Mouse (Mus musculus) limb, embryonic 12.5 days (tissue): ENCODE results near the gene Adcy4. TPM values are rescaled to one million over a fixed set of nuclear protein-coding genes. Genes with fewer than 3 reads are reported as not detected.

Experiments
- ATAC-seq: fragments of 200-750 bp; cut with Nextera tagmentation; 2 replicates; pipeline ENCODE4 v1.8.0; 2017; ENCODE audit warnings: low read depth, moderate TSS enrichment; ENCODE audit not compliant: insufficient number of reproducible peaks, insufficient read depth, low FRiP score, low TSS enrichment
- H3K27ac ChIP-seq: fragments of 300-500 bp; sonication (generic); 2 replicates; pipeline ENCODE4 v1.5.1; 2016; ENCODE audit warnings: mild to moderate bottlenecking, moderate library complexity
- H3K27me3 ChIP-seq: fragments of 300-500 bp; sonication (generic); 2 replicates; pipeline ENCODE4 v1.6.1; 2016; ENCODE audit warnings: mild to moderate bottlenecking, moderate library complexity
- H3K36me3 ChIP-seq: fragments of 300-500 bp; sonication (generic); 2 replicates; pipeline ENCODE4 v1.6.1; 2016; ENCODE audit warnings: mild to moderate bottlenecking, moderate library complexity
- H3K4me1 ChIP-seq: fragments of 300-500 bp; sonication (generic); replicated peaks from 2 replicates; pipeline ENCODE4 v1.6.1; 2016
- H3K4me2 ChIP-seq: fragments of 300-500 bp; sonication (generic); 2 replicates; pipeline ENCODE4 v1.6.1; 2016; ENCODE audit warnings: mild to moderate bottlenecking, moderate library complexity
- H3K4me3 ChIP-seq: fragments of 300-500 bp; sonication (generic); replicated peaks from 2 replicates; pipeline ENCODE4 v1.5.1; 2016; ENCODE audit warnings: mild to moderate bottlenecking
- H3K9ac ChIP-seq: fragments of 300-500 bp; sonication (generic); replicated peaks from 2 replicates; pipeline ENCODE4 v1.6.1; 2016; ENCODE audit warnings: mild to moderate bottlenecking, moderate library complexity
- H3K9me3 ChIP-seq: fragments of 300-500 bp; sonication (generic); 2 replicates; pipeline ENCODE4 v1.6.1; 2016; ENCODE audit warnings: mild to moderate bottlenecking, moderate library complexity
- WGBS: fragments of 180-500 bp; shearing (Covaris S2); methylation state at CpG from one replicate; pipeline ENCODE4 v1.1.7; 2016; 5-methylcytosine and 5-hydroxymethylcytosine counted together
- polyA plus RNA-seq: library from polyadenylated mRNA; unstranded; fragments of >200 nt; fragmentation: Nextera tagmentation; extraction: Ambion mirVana; gene quantifications from 2 replicates; pipeline ENCODE4 v1.2.1, GENCODE M21; 2016

Adcy4 gene
- polyA plus RNA-seq, 1 experiment from 2014 or later, result 17.7 TPM

- Histone ChIP-seq H3K36me3 (peaks cover 48% of the 10 kb centered on the region), H3K4me3 (peak overlapping the region; percentile 94; the same call in 1 of the 2 replicates), H3K27ac (no peak overlapping the region), H3K27me3 (no peaks in the 10 kb centered on the region), H3K9ac (peak overlapping the region; percentile 83), H3K4me2 (peak overlapping the region; percentile 99), H3K9me3 (no peaks in the 10 kb centered on the region), H3K4me1 (peaks cover 30% of the 10 kb centered on the region)
- WGBS, result 92% methylated on average over 10 of the region's 10 CpGs
- ATAC-seq, result no peak
These were observed 36.6 kb downstream of the Adcy4 start for GRCm38 (mm10) chr14:55747051-55747847.

GRCm38 (mm10) chr14:55745861-55746237, 38.0 kb downstream of the Adcy4 start:
- no peaks in the 10 kb centered on the region for H3K27me3 ChIP-seq
- peak overlapping the region; percentile 94 for H3K4me3 ChIP-seq
- peak overlapping the region; percentile 99 for H3K4me2 ChIP-seq
- peaks cover 30% of the 10 kb centered on the region for H3K4me1 ChIP-seq
- H3K27ac ChIP-seq, result no peak overlapping the region
- ATAC-seq, result no peak
- peaks cover 48% of the 10 kb centered on the region for H3K36me3 ChIP-seq
- WGBS, result under 1% methylated on average over 31 of the region's 31 CpGs
- no peaks in the 10 kb centered on the region for H3K9me3 ChIP-seq
- peak overlapping the region; percentile 83 for H3K9ac ChIP-seq

GRCm38 (mm10) chr14:55745180-55745860, 38.6 kb downstream of the Adcy4 start, which contains the start of the genes Dhrs1 and Nop9:
Dhrs1 (minus strand) TSS chr14:55745690.
Nop9 (plus strand) TSS chr14:55745693.
- Histone ChIP-seq H3K4me2 (peak within 1 kb of the TSS; percentile 99), H3K9me3 (no peaks in the 10 kb centered on the region), H3K9ac (peak within 1 kb of the TSS; percentile 83), H3K4me1 (peaks cover 30% of the 10 kb centered on the region), H3K27me3 (no peaks in the 10 kb centered on the region), H3K27ac (no peak within 1 kb of the TSS), H3K36me3 (peaks cover 48% of the 10 kb centered on the region), H3K4me3 (peak within 1 kb of the TSS; percentile 94)
- WGBS, result 2% methylated on average over 48 of the region's 48 CpGs
- peak; percentile 75 for ATAC-seq

- peaks cover 48% of the 10 kb centered on the region for H3K36me3 ChIP-seq
- no peak overlapping the region for H3K27ac ChIP-seq
- H3K9me3 ChIP-seq, result no peaks in the 10 kb centered on the region
- H3K4me2 ChIP-seq, result peak overlapping the region; percentile 99
- H3K4me1 ChIP-seq, result peaks cover 30% of the 10 kb centered on the region
- no peaks in the 10 kb centered on the region for H3K27me3 ChIP-seq
- H3K4me3 ChIP-seq, result no peak overlapping the region
- 24% methylated on average over 10 of the region's 10 CpGs for WGBS
- ATAC-seq, result peak; percentile 39; the same call in 1 of the 2 replicates
- H3K9ac ChIP-seq, result no peak overlapping the region; the same call in 1 of the 2 replicates
These were observed 40.2 kb downstream of the Adcy4 start for GRCm38 (mm10) chr14:55743711-55744110.

GRCm38 (mm10) chr14:55737086-55737687, 46.7 kb downstream of the Adcy4 start:
- 89% methylated on average over 9 of the region's 9 CpGs for WGBS
- no peaks in the 10 kb centered on the region; the same call in 1 of the 2 replicates for H3K27me3 ChIP-seq
- no peak overlapping the region for H3K9ac ChIP-seq
- no peaks in the 10 kb centered on the region for H3K4me1 ChIP-seq
- ATAC-seq, result no peak
- H3K36me3 ChIP-seq, result peaks cover 46% of the 10 kb centered on the region
- no peaks in the 10 kb centered on the region for H3K9me3 ChIP-seq
- H3K27ac ChIP-seq, result no peak overlapping the region
- H3K4me3 ChIP-seq, result no peak overlapping the region
- H3K4me2 ChIP-seq, result no peak overlapping the region

GRCm38 (mm10) chr14:55735758-55736157, 48.1 kb downstream of the Adcy4 start:
- H3K27ac ChIP-seq, result no peak overlapping the region
- H3K27me3 ChIP-seq, result no peaks in the 10 kb centered on the region; the same call in 1 of the 2 replicates
- no peaks in the 10 kb centered on the region for H3K4me1 ChIP-seq
- H3K9ac ChIP-seq, result no peak overlapping the region
- ATAC-seq, result no peak
- 89% methylated on average over 4 of the region's 4 CpGs for WGBS
- peaks cover 32% of the 10 kb centered on the region for H3K36me3 ChIP-seq
- no peak overlapping the region for H3K4me3 ChIP-seq
- no peaks in the 10 kb centered on the region for H3K9me3 ChIP-seq
- H3K4me2 ChIP-seq, result no peak overlapping the region

- Histone ChIP-seq H3K9ac (no peak overlapping the region), H3K4me3 (no peak overlapping the region), H3K9me3 (no peaks in the 10 kb centered on the region), H3K27me3 (no peaks in the 10 kb centered on the region; the same call in 1 of the 2 replicates), H3K4me1 (no peaks in the 10 kb centered on the region), H3K36me3 (peaks cover 27% of the 10 kb centered on the region), H3K27ac (no peak overlapping the region), H3K4me2 (no peak overlapping the region)
- WGBS, result 67% methylated on average over 3 of the region's 3 CpGs
- no peak for ATAC-seq
These were observed 48.6 kb downstream of the Adcy4 start for GRCm38 (mm10) chr14:55735334-55735733.

- H3K36me3 ChIP-seq, result peaks cover 23% of the 10 kb centered on the region
- no peak overlapping the region for H3K27ac ChIP-seq
- no peak overlapping the region for H3K4me2 ChIP-seq
- no peaks in the 10 kb centered on the region; the same call in 1 of the 2 replicates for H3K27me3 ChIP-seq
- WGBS, result 81% methylated on average over 7 of the region's 7 CpGs
- no peak overlapping the region for H3K4me3 ChIP-seq
- H3K9me3 ChIP-seq, result no peaks in the 10 kb centered on the region
- no peaks in the 10 kb centered on the region for H3K4me1 ChIP-seq
- no peak overlapping the region for H3K9ac ChIP-seq
- ATAC-seq, result no peak
These were observed 49.0 kb downstream of the Adcy4 start for GRCm38 (mm10) chr14:55734869-55735268.

- peaks cover 13% of the 10 kb centered on the region for H3K36me3 ChIP-seq
- no peak for ATAC-seq
- no peaks in the 10 kb centered on the region; the same call in 1 of the 2 replicates for H3K27me3 ChIP-seq
- no peak overlapping the region for H3K4me2 ChIP-seq
- H3K4me3 ChIP-seq, result no peak overlapping the region
- no peak overlapping the region for H3K27ac ChIP-seq
- no peak overlapping the region for H3K9ac ChIP-seq
- H3K9me3 ChIP-seq, result no peaks in the 10 kb centered on the region
- 78% methylated on average over 10 of the region's 10 CpGs for WGBS
- H3K4me1 ChIP-seq, result no peaks in the 10 kb centered on the region
These were observed 50.0 kb downstream of the Adcy4 start for GRCm38 (mm10) chr14:55733889-55734288.

- Histone ChIP-seq H3K27me3 (no peaks in the 10 kb centered on the region; the same call in 1 of the 2 replicates), H3K27ac (no peak overlapping the region), H3K4me3 (no peak overlapping the region), H3K9ac (no peak overlapping the region), H3K9me3 (no peaks in the 10 kb centered on the region), H3K4me2 (no peak overlapping the region), H3K4me1 (no peaks in the 10 kb centered on the region), H3K36me3 (no peaks in the 10 kb centered on the region)
- WGBS, result 89% methylated on average over 7 of the region's 7 CpGs
- no peak for ATAC-seq
These were observed 53.3 kb downstream of the Adcy4 start for GRCm38 (mm10) chr14:55730531-55731032.

- Histone ChIP-seq H3K4me3 (no peak overlapping the region), H3K9ac (no peak overlapping the region)
- WGBS, result 83% methylated on average over 7 of the region's 7 CpGs
These were observed 53.8 kb downstream of the Adcy4 start for GRCm38 (mm10) chr14:55730116-55730515.

More at GRCm38 (mm10) chr14:55730116-55730515, 53.8 kb downstream of the Adcy4 start:
- no peaks in the 10 kb centered on the region for H3K36me3 ChIP-seq
- H3K27ac ChIP-seq, result no peak overlapping the region
- no peak for ATAC-seq
- no peaks in the 10 kb centered on the region for H3K4me1 ChIP-seq
- no peak overlapping the region for H3K4me2 ChIP-seq
- H3K27me3 ChIP-seq, result no peaks in the 10 kb centered on the region; the same call in 1 of the 2 replicates
- no peaks in the 10 kb centered on the region for H3K9me3 ChIP-seq
